Mouse (Mus musculus) T-helper 1 cell (primary cell): Measurements from ENCODE around the gene Slc11a2.

ENCODE experiments used
- in situ Hi-C: fragments of 300-600 bp; cut with MboI, MseI; formaldehyde crosslinking; loops from one replicate; pipeline ENCODE4 v1.15.1; 2025; ENCODE audit warnings: high pct_unique_total_duplicates

Slc11a2 gene

GRCm38 (mm10) chr15:100355876-100356275 lies 69.0 kb downstream of the Slc11a2 start:
- in situ Hi-C loops = no loop called here

- in situ Hi-C loops = loop anchor here (5.0 kb wide), 1 partner anchor 44 kb away; no protein-coding TSS in a partner anchor
Measured at GRCm38 (mm10) chr15:100353399-100353798, 71.5 kb downstream of the Slc11a2 start.

- in situ Hi-C loops = loop anchor here (5.0 kb wide), 1 partner anchor 45 kb away; no protein-coding TSS in a partner anchor
Measured at GRCm38 (mm10) chr15:100352711-100353250, 72.1 kb downstream of the Slc11a2 start, which contains the start of the genes Methig1 and Mettl7a2. Methig1 (plus strand) TSS chr15:100353149. Mettl7a2 (plus strand) TSS chr15:100353200.

DNA sequence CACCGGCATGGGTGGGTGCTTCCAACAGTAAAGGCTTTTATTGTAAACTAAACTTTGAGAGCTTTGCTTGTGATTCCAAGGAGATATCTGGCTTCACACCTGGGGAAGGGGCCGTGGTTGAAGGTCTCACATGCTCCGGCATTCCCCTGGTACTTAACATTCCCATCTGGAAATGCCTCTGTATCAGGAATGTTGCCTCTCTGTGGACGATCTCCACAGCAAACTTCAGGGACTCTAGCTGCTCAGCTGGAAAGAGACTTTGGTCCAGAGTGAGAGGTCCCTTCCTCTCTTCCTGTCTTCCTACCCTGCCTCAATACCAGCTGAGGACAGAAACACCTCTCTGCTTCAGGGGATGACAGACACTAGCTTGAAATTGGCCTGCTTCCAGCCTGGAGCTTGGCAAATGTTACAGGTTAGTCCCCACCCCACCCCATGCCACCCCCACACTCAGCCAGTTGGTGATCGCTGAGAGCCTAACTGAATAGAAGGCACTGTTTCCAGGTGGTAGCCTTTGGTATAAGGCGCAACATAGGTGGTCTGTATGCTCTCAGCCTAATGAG lies 73.3 kb downstream of the Slc11a2 start:
- in situ Hi-C loops = loop anchor here (5.0 kb wide), 1 partner anchor 46 kb away; no protein-coding TSS in a partner anchor

DNA sequence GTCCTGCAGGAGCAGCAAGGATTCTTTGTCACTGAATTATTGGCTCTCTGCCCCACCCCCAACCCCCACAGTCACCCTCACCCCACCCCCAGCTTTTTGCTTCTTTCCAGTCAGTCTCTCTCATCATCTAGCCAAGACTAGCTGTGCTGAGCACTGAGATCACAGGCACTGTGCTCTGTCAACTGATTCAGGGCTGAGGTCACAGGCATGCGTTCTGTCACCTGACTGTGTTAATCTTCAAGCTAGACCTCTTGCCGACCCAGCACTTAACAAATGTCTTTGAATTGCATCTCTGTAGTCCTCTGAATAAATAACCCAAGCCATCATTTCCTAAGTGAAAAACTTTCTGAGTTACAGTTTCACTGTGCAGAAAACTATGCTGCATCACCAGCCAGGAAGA lies 75.4 kb downstream of the Slc11a2 start:
- in situ Hi-C loops = loop anchor here (10.0 kb wide), 1 partner anchor 105 kb away; no protein-coding TSS in a partner anchor

DNA sequence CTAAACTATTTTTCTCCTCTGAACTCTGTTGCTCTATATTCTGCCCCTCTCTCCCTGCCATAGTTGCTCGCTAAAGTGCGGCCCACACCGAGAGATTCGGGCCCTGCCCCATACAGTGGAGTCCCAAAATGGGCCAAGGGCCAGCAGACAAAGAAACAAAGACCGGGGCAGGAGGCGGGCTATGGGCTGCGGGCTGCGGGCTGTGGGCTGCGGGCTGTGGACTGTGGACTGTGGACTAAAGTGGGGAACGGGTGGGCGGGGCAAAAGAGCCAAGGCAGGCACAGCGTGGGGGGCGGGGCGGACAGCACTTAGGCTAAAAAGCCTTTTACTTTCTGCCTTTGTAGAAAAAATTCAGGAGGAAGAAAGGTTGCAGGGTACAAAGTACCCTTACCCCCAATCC lies 78.1 kb downstream of the Slc11a2 start:
- in situ Hi-C loops = loop anchor here (10.0 kb wide), 1 partner anchor 108 kb away; no protein-coding TSS in a partner anchor

DNA sequence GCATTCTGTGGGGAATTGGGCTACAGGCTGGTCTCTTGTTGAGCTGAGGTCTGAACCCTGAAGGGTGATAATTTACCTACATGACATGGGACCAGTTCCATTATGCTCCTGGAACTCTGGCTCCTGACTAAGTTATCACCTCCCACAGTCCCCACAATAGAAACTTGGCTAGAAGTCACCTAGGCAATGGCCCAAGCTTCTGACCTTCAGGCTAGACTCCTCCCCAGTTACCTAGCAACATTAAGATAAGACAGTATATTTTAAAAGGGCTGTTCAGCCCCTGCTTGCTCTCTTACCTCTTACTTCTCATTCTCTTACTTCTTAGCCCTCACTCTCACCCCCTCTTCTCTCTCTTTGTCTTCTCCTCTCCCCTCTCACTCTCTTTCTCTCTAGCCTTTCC lies 79.4 kb downstream of the Slc11a2 start:
- in situ Hi-C loops = loop anchor here (10.0 kb wide), 1 partner anchor 109 kb away; no protein-coding TSS in a partner anchor

DNA sequence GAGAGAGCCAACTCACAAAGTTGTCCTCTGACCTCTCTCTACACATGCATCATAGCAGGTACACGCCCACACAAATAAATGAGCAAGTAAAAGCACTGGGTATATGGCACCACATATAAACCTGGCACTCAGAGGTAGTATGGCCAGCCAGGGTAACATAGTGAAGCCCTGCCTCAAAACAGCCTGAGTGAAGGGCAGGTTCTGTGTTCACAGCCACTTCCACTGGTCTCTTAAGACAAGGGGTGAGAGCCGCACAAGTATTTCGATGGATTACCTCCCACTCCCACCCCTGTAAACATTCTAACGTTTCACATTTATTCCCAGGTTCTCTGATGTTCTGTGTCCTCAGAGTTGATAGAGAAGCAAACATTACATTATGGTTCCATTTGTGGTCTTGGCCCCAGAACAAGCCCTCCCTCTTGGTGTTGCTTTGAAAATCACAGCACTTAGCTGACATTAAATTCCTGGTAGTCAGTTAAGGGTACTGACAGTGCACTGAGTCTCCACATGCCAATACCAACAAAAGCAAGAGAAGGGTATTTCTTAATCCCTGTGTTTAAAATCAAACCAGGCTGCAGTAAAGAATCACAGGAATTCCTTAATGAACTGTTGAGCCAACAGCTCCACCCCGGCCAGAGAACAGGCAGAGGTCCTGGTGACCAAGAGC lies 83.4 kb downstream of the Slc11a2 start:
- in situ Hi-C loops = loop anchor here (10.0 kb wide), 1 partner anchor 113 kb away; no protein-coding TSS in a partner anchor
